Mouse (Mus musculus): ENCODE results near the gene Afap1l2. TPM values are rescaled to one million over a fixed set of nuclear protein-coding genes. Genes with fewer than 3 reads are reported as not detected.

The Afap1l2 gene
- polyA plus RNA-seq, 1 experiment from 2014 or later: 3.0 TPM

DNA sequence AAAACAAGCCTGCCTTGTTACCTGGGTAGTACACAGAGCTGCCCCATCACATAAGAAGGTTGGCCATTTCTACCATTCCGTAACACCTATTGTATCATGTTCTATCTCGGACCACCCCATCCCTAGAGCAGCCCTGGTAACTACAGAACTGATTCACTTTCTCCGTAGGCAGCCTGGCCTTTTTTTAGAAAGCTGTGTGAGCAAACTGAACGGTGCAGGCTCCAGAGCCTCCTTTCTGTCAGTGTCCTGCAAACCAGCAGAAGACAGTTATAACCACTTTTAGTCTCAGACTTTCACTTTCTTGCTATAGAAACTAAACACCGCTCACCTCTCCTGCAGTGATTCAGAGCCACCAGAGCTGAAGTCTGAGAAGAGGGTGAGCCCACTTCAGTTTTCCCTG lies 7.4 kb downstream of the Afap1l2 start:
- ATAC-seq (ENCODE audit: low FRiP score) (no peak), DNase-seq (ENCODE audit: low spot score, missing footprints) (no peak)
- H3K27me3 ChIP-seq (ENCODE audit: control insufficient read depth, insufficient read depth, low read length): no peaks in the 10 kb centered on the region
- H3K4me1 ChIP-seq (ENCODE audit: control insufficient read depth, insufficient read depth, low read length): peaks cover 10% of the 10 kb centered on the region
- no peaks in the 10 kb centered on the region; the same call in 1 of the 2 replicates for H3K9me3 ChIP-seq (ENCODE audit: control insufficient read depth, low read length)
- H3K4me3 ChIP-seq (ENCODE audit: low read depth, low read length): no peak overlapping the region
- H3K36me3 ChIP-seq (ENCODE audit: control insufficient read depth, insufficient read depth, low read length): no peaks in the 10 kb centered on the region
- H3K27ac ChIP-seq (ENCODE audit: low read depth, low read length): no peak overlapping the region
- WGBS: 94% methylated on average over 5 of the region's 5 CpGs
- no peak overlapping the region for H3K4me2 ChIP-seq
- no peak overlapping the region for H3K9ac ChIP-seq (ENCODE audit: low read length)

DNA sequence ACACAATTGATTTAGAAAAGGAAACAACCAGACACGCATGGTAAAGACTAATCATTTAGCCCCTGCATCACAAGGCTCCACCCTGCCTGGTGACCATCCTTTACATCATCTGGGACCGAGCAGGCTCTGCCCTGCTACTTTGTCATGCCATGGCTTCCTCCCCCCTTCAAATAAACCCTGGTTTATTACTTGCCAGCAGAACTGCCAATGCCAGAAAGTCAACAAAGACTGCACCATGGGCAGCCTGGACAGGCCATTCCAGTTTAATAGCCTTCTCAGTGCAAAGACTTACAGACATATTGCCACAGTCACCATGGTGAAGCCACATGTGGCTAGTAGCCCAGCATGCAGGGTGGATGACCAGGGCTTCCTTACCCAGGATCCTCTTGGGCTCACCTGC lies 8.2 kb downstream of the Afap1l2 start:
- H3K9ac ChIP-seq (ENCODE audit: low read length): no peak overlapping the region
- no peak overlapping the region for H3K4me2 ChIP-seq
- no peak overlapping the region for H3K27ac ChIP-seq (ENCODE audit: low read depth, low read length)
- DNase-seq (ENCODE audit: low spot score, missing footprints): no peak
- ATAC-seq (ENCODE audit: low FRiP score): no peak
- peaks cover 10% of the 10 kb centered on the region for H3K4me1 ChIP-seq (ENCODE audit: control insufficient read depth, insufficient read depth, low read length)
- no peaks in the 10 kb centered on the region for H3K36me3 ChIP-seq (ENCODE audit: control insufficient read depth, insufficient read depth, low read length)
- WGBS: 79% methylated on average over 2 of the region's 2 CpGs
- no peaks in the 10 kb centered on the region; the same call in 1 of the 2 replicates for H3K9me3 ChIP-seq (ENCODE audit: control insufficient read depth, low read length)
- H3K4me3 ChIP-seq (ENCODE audit: low read depth, low read length): no peak overlapping the region
- H3K27me3 ChIP-seq (ENCODE audit: control insufficient read depth, insufficient read depth, low read length): no peaks in the 10 kb centered on the region

GRCm38 (mm10) chr19:56998910-56999309 lies 9.1 kb downstream of the Afap1l2 start:
- WGBS: 85% methylated on average over 2 of the region's 2 CpGs
- DNase-seq (ENCODE audit: low spot score, missing footprints): no peak
- no peak overlapping the region for H3K4me2 ChIP-seq
- no peaks in the 10 kb centered on the region; the same call in 1 of the 2 replicates for H3K9me3 ChIP-seq (ENCODE audit: control insufficient read depth, low read length)
- no peaks in the 10 kb centered on the region for H3K27me3 ChIP-seq (ENCODE audit: control insufficient read depth, insufficient read depth, low read length)
- peaks cover 10% of the 10 kb centered on the region for H3K4me1 ChIP-seq (ENCODE audit: control insufficient read depth, insufficient read depth, low read length)
- no peak overlapping the region for H3K9ac ChIP-seq (ENCODE audit: low read length)
- H3K36me3 ChIP-seq (ENCODE audit: control insufficient read depth, insufficient read depth, low read length): no peaks in the 10 kb centered on the region
- H3K27ac ChIP-seq (ENCODE audit: low read depth, low read length): no peak overlapping the region
- no peak for ATAC-seq (ENCODE audit: low FRiP score)
- no peak overlapping the region for H3K4me3 ChIP-seq (ENCODE audit: low read depth, low read length)

GRCm38 (mm10) chr19:56998331-56998730 lies 9.7 kb downstream of the Afap1l2 start:
- Histone ChIP-seq H3K4me3 (ENCODE audit: low read depth, low read length) (no peak overlapping the region), H3K9me3 (ENCODE audit: control insufficient read depth, low read length) (no peaks in the 10 kb centered on the region; the same call in 1 of the 2 replicates), H3K4me1 (ENCODE audit: control insufficient read depth, insufficient read depth, low read length) (peaks cover 10% of the 10 kb centered on the region), H3K36me3 (ENCODE audit: control insufficient read depth, insufficient read depth, low read length) (no peaks in the 10 kb centered on the region), H3K27ac (ENCODE audit: low read depth, low read length) (no peak overlapping the region), H3K9ac (ENCODE audit: low read length) (no peak overlapping the region), H3K4me2 (no peak overlapping the region), H3K27me3 (ENCODE audit: control insufficient read depth, insufficient read depth, low read length) (no peaks in the 10 kb centered on the region)
- WGBS: 86% methylated on average over 4 of the region's 4 CpGs
- no peak for ATAC-seq (ENCODE audit: low FRiP score)
- DNase-seq (ENCODE audit: low spot score, missing footprints): no peak

GRCm38 (mm10) chr19:56997164-56997599 lies 10.8 kb downstream of the Afap1l2 start:
- Histone ChIP-seq H3K4me3 (ENCODE audit: low read depth, low read length) (no peak overlapping the region), H3K4me1 (ENCODE audit: control insufficient read depth, insufficient read depth, low read length) (peaks cover 10% of the 10 kb centered on the region), H3K4me2 (peak overlapping the region; percentile 37), H3K27ac (ENCODE audit: low read depth, low read length) (peak overlapping the region; percentile 9; the same call in 1 of the 2 replicates), H3K9ac (ENCODE audit: low read length) (no peak overlapping the region), H3K36me3 (ENCODE audit: control insufficient read depth, insufficient read depth, low read length) (no peaks in the 10 kb centered on the region), H3K9me3 (ENCODE audit: control insufficient read depth, low read length) (no peaks in the 10 kb centered on the region; the same call in 1 of the 2 replicates), H3K27me3 (ENCODE audit: control insufficient read depth, insufficient read depth, low read length) (no peaks in the 10 kb centered on the region)
- 5% methylated on average over 10 of the region's 10 CpGs for WGBS
- DNase-seq (ENCODE audit: low spot score, missing footprints): peak; percentile 88
- ATAC-seq (ENCODE audit: low FRiP score): peak; percentile 71

DNA sequence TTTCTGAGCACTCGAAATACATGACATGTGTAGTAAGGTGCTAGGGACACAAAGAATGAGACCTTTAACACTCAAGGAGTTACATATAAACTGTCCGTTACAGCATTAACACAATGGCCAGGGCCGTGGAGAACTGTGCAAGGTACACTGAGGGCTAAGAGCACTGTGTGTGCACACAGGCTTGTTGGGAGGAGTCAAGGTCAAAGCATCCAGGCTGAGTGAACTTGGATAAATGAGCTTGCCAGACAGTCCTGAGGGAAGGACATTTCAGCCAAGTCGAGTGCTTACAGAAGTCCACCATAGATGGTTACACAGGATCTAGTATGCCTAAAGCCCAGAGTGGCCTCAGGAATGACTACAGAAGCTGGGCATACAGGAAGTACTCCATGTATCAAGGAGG lies 12.6 kb downstream of the Afap1l2 start:
- Histone ChIP-seq H3K9ac (ENCODE audit: low read length) (no peak overlapping the region), H3K36me3 (ENCODE audit: control insufficient read depth, insufficient read depth, low read length) (no peaks in the 10 kb centered on the region), H3K27me3 (ENCODE audit: control insufficient read depth, insufficient read depth, low read length) (no peaks in the 10 kb centered on the region), H3K27ac (ENCODE audit: low read depth, low read length) (no peak overlapping the region), H3K4me1 (ENCODE audit: control insufficient read depth, insufficient read depth, low read length) (peaks cover 19% of the 10 kb centered on the region), H3K9me3 (ENCODE audit: control insufficient read depth, low read length) (no peaks in the 10 kb centered on the region; the same call in 1 of the 2 replicates), H3K4me2 (no peak overlapping the region), H3K4me3 (ENCODE audit: low read depth, low read length) (no peak overlapping the region)
- DNase-seq (ENCODE audit: low spot score, missing footprints) (no peak), ATAC-seq (ENCODE audit: low FRiP score) (no peak)
- 84% methylated on average over 4 of the region's 4 CpGs for WGBS

DNA sequence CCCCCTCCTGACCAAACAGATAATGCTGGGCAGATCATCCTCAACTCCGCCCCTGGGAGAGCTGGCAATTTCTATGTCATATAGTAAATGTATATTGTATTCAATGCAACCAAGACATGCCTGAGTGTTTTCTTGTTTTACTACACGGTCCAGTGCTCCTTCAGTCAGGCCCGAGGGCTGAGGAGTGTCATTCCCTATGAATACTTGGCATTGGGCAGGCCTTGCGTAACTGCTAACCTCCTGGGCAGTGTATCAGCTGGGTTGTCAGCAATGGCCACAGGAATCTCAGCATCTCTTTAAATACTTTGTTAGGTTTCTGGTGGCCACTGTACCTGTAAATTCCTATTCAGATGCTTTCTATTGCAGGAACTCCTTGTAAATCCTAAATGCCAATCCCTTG lies 13.4 kb downstream of the Afap1l2 start:
- peaks cover 27% of the 10 kb centered on the region for H3K4me1 ChIP-seq (ENCODE audit: control insufficient read depth, insufficient read depth, low read length)
- no peak overlapping the region for H3K27ac ChIP-seq (ENCODE audit: low read depth, low read length)
- WGBS: 75% methylated on average over 4 of the region's 4 CpGs
- no peaks in the 10 kb centered on the region; the same call in 1 of the 2 replicates for H3K9me3 ChIP-seq (ENCODE audit: control insufficient read depth, low read length)
- ATAC-seq (ENCODE audit: low FRiP score): no peak
- DNase-seq (ENCODE audit: low spot score, missing footprints): no peak
- no peak overlapping the region for H3K9ac ChIP-seq (ENCODE audit: low read length)
- no peak overlapping the region for H3K4me2 ChIP-seq
- no peaks in the 10 kb centered on the region for H3K27me3 ChIP-seq (ENCODE audit: control insufficient read depth, insufficient read depth, low read length)
- no peak overlapping the region for H3K4me3 ChIP-seq (ENCODE audit: low read depth, low read length)
- H3K36me3 ChIP-seq (ENCODE audit: control insufficient read depth, insufficient read depth, low read length): no peaks in the 10 kb centered on the region

- no peak for ATAC-seq (ENCODE audit: low FRiP score)
- DNase-seq (ENCODE audit: low spot score, missing footprints): no peak
- H3K4me3 ChIP-seq (ENCODE audit: low read depth, low read length): no peak overlapping the region
- 87% methylated on average over 4 of the region's 4 CpGs for WGBS
- no peak overlapping the region for H3K9ac ChIP-seq (ENCODE audit: low read length)
- H3K27me3 ChIP-seq (ENCODE audit: control insufficient read depth, insufficient read depth, low read length): no peaks in the 10 kb centered on the region
- peaks cover 33% of the 10 kb centered on the region for H3K4me1 ChIP-seq (ENCODE audit: control insufficient read depth, insufficient read depth, low read length)
- H3K9me3 ChIP-seq (ENCODE audit: control insufficient read depth, low read length): no peaks in the 10 kb centered on the region; the same call in 1 of the 2 replicates
- no peaks in the 10 kb centered on the region for H3K36me3 ChIP-seq (ENCODE audit: control insufficient read depth, insufficient read depth, low read length)
- H3K4me2 ChIP-seq: no peak overlapping the region
- H3K27ac ChIP-seq (ENCODE audit: low read depth, low read length): no peak overlapping the region
These were observed 14.3 kb downstream of the Afap1l2 start for GRCm38 (mm10) chr19:56993763-56994162.

DNA sequence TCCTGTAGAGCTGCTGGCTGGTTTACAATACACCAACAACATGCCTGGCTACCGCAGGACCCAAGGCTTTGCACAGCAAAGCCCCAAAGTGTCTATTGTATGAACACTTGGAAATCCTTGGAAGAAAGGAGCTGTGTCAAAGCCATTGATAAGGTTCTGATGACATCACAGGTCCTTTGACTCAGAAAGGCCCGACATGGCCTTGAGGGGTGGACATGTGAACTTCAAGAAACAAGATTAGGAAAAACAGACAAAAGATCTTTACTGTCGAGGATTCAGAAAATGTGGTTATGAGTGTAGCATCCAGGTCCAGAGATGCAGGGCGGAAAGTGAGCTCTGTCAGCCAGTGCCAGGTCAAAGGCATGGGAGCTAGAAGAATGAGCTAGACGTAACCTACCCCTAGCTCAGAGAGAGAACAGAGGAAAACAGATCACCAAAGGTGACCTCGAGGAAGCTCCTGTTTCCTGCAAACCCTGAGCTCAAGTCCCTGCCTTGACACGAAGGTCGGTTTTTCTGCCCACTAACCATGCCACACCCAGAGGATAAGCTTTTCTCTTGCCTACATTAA lies 15.0 kb downstream of the Afap1l2 start:
- Histone ChIP-seq H3K4me3 (ENCODE audit: low read depth, low read length) (no peak overlapping the region), H3K27me3 (ENCODE audit: control insufficient read depth, insufficient read depth, low read length) (no peaks in the 10 kb centered on the region), H3K27ac (ENCODE audit: low read depth, low read length) (no peak overlapping the region), H3K9ac (ENCODE audit: low read length) (no peak overlapping the region), H3K9me3 (ENCODE audit: control insufficient read depth, low read length) (no peaks in the 10 kb centered on the region), H3K36me3 (ENCODE audit: control insufficient read depth, insufficient read depth, low read length) (no peaks in the 10 kb centered on the region), H3K4me1 (ENCODE audit: control insufficient read depth, insufficient read depth, low read length) (peaks cover 33% of the 10 kb centered on the region), H3K4me2 (no peak overlapping the region)
- WGBS: 69% methylated on average over 8 of the region's 8 CpGs
- ATAC-seq (ENCODE audit: low FRiP score) (no peak), DNase-seq (ENCODE audit: low spot score, missing footprints) (no peak)
